Mouse (Mus musculus): ENCODE results near the gene Bmp7. TPM values are rescaled to one million over a fixed set of nuclear protein-coding genes. Genes with fewer than 3 reads are reported as not detected.

Gene Bmp7
- 10 to 100 TPM; 33.4 to 55.2 TPM for total RNA-seq (2021)
- long read RNA-seq, experiment 1, transcript Bmp7-201 (7 exons, 3,670 nt): major isoform, 58 of 69 reads
- long read RNA-seq, experiment 1, partial matches to known transcripts: 7 of 69 reads
- long read RNA-seq, experiment 1, other reads (novel, unspliced or antisense): 4 of 69 reads
- long read RNA-seq, experiment 2, transcript Bmp7-201 (7 exons, 3,670 nt): major isoform, 53 of 80 reads
- long read RNA-seq, experiment 2, partial matches to known transcripts: 21 of 80 reads
- long read RNA-seq, experiment 2, other reads (novel, unspliced or antisense): 6 of 80 reads

DNA sequence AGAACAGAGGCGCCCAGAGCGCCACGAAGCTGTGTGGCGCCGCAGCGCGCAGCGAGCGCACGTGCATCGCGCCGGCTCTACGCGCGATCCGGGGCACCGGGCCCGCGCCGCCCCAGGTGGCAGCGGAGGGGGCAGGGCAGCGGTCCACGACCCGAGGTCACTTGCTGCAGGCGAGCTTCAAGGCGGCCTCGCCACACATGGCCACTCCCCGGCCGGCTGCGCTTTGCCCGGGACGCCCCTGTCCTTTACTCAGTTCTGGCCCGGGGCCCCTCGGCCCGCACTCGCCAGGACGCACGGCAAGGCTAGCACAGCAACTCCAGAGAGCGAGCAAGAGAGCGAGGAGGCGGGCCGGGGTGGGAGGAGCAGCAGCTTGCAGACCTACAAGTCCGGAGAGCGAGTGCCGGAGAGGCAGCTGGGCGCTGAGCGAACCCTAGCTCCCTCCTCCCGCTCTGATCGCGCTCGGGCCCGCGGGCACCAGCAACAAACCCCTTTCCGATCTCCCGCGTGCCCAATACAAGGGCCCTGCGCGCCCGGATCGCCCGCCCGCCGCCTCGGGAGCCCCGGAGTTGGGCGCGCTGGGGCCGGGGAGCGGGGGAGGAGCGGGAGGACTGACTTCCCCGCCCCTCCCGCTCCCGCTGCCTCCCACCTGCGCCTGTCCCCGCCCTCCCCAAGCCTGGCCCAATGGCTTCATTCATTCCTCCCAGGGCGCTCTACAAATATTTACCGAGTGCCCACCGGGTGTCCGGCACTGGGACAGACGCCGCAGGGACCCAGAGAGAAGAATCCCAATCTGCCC is at the start of gene Bmp7:
Bmp7 (minus strand) TSS at position 319 of the 796 bp plus-strand sequence.
- peak; percentile 59 to 77 for DNase-seq (ENCODE audit: low spot score in 2 of 2)

DNA sequence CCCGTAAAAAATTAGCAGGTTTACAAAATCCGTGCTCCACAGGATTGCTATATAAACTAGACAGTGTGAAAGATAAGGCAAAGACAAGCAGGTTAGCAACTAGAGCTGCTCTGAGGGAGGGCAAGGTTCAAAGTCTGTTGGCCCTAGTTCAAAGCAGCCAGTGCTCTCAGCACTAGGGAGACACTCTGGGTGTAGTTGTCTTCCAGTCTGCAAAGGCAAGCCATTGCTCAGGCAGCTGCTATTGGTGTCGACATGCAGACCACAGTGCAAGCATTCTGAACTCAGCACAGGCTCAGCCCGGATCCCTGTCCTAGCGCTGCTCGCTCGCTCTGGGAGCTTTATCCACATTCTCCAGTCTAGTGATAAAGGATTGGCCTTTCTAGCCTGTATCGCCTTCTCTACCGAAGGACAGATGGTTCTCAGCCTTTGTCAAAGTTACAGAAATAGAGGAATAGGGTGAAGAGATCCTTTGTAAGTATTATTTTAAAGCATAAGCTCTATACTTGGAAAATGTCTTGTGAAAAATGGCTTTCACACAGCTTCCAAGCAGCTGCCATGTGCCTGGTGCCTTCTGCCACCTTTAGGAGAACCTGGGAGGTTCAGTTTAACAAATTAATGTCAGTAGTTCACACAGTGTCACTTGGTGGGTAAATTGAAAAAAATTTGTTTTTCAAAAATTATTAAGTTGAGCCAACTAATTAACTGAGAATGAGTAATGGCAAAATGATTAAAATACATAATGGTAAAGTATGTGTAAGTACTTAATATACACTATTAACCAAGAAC is 42.8 kb upstream of the Bmp7 start:
- no peak for DNase-seq (ENCODE audit: low spot score in 2 of 2)

DNA sequence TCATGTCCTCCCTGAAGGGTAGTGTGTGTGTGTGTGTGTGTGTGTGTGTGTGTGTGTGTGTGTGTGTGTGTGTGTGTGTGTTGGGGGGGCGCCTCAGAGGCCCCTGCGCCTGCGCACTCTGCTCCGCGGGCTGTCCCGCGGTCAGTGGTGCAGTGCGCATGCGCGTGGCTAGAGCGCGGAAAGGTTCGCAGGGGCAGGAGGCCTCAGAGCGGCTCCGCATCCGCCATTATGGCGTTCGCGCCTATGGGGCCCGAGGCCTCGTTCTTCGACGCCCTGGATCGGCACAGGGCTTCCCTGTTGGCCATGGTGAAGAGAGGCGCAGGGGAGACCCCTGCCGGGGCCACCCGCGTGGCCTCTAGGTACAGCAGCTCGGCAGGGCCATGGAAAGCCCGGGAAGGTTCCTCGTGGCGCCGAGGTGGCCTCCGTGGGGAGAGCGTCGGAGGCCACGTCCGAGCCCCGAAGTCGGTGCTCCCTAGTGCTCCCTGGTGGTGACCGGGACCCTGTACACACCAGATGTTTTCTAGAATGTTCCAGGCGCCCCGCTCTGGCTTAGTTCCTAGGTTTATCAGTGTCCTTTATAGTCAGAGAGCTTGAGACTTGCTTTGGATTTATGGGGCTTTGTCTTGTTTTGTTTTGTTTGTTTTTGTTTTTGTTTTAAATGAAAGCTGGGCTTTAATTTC is 39.7 kb upstream of the Bmp7 start:
- DNase-seq (ENCODE audit: low spot score in 2 of 2): no peak

DNA sequence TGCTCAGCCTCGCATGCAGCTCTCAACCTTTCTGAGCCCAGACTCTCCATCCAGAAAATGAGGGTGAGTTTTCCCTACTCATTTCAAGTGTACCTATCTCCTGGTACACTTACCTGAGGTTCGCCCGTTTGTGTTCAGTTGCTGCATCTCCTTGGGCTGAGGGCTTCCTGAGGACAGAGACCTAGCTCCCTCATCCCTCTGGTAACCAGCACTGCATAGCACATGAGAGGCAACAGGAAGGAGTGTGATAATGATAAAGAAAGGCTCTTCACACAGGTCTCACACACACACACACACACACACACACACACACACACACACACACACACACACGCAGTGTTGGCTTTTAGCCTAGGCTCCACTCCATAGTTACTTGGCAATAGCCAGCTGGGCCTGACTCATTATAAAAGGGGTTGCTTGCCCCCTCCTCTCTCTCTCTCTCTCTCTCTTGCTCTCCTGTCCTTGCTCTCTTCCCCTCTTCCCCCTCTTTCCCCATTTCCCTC is 38.1 kb upstream of the Bmp7 start:
- no peak for DNase-seq (ENCODE audit: low spot score in 2 of 2)

DNA sequence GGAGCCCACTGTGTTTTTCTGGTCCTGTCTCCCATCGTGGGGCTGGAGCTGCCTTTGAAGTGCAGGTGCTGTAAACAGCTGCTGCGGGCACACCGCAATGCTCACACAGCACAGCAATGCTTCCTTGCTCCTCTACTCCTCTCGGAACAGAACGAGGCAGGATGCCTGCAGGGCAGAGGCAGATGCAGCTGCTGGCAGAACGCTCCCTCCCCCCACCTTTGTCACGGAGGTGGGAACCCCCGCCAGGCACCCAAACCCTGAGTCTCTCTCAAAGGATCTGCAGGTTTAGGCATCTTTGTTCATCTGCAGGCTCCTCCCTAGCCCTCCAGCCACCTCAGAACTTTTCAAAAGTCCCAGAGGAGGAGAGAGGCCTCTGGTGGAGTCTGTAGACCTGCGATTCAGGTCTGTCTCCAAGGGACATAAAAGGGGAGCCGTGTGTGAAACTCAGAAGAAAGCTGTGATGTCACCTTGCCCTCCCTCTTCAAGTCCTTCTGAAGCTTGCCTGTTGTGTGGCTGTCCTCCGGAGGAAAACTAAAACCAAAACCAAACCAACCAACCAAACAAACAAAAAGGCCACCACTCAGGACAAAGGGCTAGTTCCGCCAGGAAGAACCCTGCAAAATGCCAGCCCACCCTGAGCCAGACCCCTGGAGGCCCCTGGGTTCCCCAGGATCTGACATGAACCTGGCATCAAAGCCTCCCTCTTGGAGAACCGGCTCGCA is 37.4 kb upstream of the Bmp7 start, which contains the start of gene Spo11:
Spo11 (plus strand) TSS at position 292 of the 722 bp plus-strand sequence.
- no peak for DNase-seq (ENCODE audit: low spot score in 2 of 2)

- DNase-seq (ENCODE audit: low spot score in 2 of 2): no peak
Observed at GRCm38 (mm10) chr2:172976661-172977238, 36.6 kb upstream of the Bmp7 start.

DNA sequence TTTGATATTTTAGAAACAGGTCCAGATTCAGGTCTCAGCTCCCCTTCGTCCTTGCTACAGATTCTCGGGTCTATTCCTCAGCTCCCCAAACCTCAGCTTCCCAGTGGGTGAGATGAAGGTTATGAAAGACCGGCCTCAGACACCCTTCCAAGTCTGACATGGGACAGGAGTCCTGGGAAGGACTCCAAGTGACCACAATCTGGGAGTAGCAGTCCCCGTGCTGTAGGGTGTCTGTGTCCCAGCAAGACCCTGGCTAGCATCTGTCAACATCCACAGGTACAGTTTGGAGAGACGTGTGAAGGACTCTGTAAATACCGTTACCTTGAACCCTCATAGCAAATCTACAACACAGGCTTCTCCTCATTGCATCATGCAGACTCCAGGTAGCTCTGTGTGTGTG is 35.0 kb upstream of the Bmp7 start:
- no peak for DNase-seq (ENCODE audit: low spot score in 2 of 2)

DNA sequence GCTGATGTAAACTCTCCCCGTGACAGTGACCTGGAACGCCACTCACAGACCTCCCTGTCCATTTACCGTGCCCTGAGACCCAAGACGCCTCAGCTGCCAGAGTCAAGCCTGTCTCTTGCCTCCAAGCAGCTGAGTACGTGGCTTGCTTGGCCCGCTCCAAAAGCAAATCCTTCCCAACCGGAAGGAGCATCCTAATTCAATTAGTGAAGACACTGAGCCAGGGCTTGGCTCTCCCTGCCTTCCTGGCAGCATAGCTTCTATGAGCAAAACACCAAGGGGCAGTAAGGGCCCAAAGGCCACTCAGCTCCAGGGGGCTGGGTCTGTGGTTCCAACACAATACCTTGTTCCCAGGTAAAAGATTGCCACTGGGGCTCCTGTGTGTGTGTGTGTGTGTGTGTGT is 34.6 kb upstream of the Bmp7 start:
- no peak for DNase-seq (ENCODE audit: low spot score in 2 of 2)

GRCm38 (mm10) chr2:172973806-172974565 is 33.9 kb upstream of the Bmp7 start:
- DNase-seq (ENCODE audit: low spot score in 2 of 2): no peak

- DNase-seq (ENCODE audit: low spot score in 2 of 2): no peak
Observed at GRCm38 (mm10) chr2:172971865-172972264, 31.7 kb upstream of the Bmp7 start.

- no peak for DNase-seq (ENCODE audit: low spot score in 2 of 2)
Observed at GRCm38 (mm10) chr2:172966480-172966879, 26.4 kb upstream of the Bmp7 start.

DNA sequence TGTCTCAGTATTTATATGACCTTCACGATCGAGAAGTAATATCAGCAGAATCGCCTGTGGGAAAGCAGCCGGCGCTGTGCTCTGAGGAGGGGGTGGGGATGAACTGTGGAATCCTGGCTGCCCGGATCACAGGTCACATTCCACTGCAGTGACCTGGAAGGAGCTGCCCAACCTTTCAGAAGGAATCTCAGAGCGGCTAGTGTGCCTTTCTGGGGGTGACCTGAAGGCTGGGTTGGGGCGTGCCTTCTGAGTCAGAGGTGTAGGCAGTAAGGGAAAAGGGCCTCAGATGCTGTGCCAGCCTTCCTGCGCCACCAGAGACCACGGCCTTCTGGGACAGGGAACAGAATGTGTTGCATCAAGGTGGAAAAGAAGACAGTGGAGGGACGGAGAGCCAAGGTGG is 25.1 kb upstream of the Bmp7 start:
- no peak for DNase-seq (ENCODE audit: low spot score in 2 of 2)

DNA sequence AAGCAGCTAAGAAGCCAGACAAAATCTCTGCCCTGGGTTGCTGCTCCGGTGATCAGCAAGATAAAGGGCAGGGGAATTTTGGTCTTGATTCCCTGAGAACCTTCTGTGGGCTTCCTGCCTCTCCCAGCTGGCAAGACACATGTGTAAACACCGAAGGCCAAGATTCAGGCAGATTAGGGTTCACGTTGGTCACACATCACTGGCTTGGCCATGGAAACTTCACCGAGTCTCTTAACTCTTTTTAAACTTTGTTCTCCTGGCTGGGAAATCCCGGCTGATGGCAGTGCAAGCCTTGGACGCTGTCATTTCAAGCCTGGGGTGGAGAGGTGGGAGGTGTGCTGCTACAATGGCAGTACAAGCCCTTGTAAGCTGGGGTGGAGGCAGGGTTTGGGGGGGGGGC is 21.1 kb upstream of the Bmp7 start:
- DNase-seq (ENCODE audit: low spot score in 2 of 2): no peak

- DNase-seq (ENCODE audit: low spot score in 2 of 2): no peak
Observed at GRCm38 (mm10) chr2:172960350-172960749, 20.2 kb upstream of the Bmp7 start.

DNA sequence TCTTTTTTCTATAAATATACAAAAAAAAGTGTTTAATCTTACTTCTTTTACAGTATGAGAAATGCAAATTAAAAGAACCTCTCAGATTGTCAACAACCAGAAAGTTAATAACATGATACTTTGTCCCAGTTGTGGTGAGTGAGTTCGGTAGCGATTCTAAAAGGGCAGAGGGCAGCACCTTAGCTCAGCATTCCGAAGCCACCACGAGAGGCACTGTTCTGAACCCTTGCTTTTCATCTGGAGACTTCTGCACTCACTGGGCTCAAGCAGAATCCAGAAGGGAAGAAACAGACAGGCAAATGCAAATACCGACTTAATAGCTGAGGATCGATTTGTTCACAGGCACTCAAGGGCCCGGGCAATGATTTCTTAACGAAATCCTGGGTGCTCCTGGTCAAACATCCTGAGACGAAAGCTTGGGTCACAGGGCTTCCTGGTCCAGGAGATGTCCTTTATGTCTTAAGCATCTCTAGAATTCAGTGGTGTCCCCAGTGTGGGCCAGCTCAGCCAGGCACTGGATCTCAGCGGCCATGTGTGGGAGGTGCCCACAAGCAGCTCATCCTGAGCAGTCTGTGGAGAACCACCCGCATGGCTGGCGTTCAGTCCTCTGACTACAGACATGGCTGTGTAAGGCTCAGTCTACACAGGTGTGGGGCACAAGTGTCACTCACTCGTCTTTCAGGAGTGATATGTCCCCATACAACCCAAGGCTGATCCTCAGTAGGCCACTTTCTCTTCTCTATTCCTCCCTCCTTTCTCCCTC is 19.1 kb upstream of the Bmp7 start:
- no peak for DNase-seq (ENCODE audit: low spot score in 2 of 2)

- DNase-seq (ENCODE audit: low spot score in 2 of 2): no peak
Observed at GRCm38 (mm10) chr2:172958579-172958978, 18.5 kb upstream of the Bmp7 start.

DNA sequence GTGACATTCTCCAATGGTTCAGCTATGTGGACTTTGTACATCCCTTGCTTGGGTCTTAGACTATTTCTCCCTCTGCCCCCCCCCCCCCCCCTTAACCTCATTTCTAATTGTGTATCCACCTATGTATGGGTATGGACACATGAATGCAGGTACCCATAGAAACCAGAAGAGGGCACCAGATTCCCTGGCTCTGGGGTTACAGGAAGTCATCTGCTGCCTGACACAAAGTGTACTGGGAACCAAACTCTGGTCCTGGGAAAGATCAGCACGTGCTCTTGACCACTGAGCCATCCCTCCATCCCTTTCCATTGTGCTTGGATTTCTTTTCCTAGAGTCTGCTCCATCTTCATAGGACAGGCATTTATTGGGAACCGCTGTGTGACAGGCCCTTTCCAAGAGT is 11.9 kb upstream of the Bmp7 start:
- DNase-seq (ENCODE audit: low spot score in 2 of 2): no peak

DNA sequence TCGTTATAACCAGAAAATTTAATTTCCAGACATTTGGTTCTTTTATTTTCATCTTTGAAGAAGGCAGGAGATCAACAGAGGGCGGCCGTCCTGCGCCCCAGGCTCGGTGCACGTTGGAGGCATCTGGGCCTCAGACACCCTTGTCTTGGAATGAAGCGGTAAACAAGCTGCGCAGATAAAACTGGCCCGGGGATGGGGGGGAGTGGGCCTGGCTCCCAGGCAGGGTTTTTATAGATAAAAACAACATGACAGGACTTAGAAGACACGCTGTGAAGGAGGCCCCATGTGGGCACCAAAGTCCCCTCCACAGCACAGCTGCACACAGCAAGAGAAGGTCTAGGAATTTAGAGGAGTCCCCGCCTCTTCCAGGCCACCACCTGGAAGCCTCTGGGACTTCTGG is 10.6 kb upstream of the Bmp7 start:
- no peak for DNase-seq (ENCODE audit: low spot score in 2 of 2)
